Mouse (Mus musculus) cerebellum, adult 8-10 months (tissue): ENCODE measurements at regions not wholly inside any gene's neighbourhood (a gene's known extent, or its start where the extent isn't known, plus 50 kb on each side); places are given as distances from the start of the nearest gene placed in this dataset.
A peak's percentile ranks its signal among the peaks of the same experiment; 100 is the strongest.

Experiments used
- DNase-seq: peaks from one replicate; pipeline ENCODE4 v3.0.0; 2022

GRCm38 (mm10) chr2:163138688-163139385, 51.2 kb upstream of the Gtsf1l start:
- no peak for DNase-seq

- no peak for DNase-seq
Measured at GRCm38 (mm10) chr2:163142762-163143388, 55.2 kb upstream of the Gtsf1l start.

DNA sequence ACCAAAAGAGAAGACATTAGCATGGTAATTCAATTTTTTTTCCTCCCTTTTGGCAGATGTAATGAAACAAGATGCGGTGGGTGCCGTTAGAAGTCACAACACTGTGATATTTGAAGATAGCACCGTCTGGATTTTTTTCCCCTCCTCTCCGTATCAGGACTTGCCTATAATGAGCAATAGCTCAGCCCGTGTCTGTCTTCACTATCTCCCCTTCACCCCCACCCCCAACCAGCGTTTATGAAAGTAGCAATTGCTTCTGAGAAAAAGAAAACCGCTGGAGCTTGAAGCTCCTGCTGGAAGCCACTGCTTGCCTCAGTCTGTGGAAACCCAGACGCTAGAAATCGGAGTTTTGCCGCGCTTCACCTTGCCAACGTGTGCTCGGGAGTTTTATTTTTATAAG, 55.8 kb upstream of the Gtsf1l start:
- no peak for DNase-seq

DNA sequence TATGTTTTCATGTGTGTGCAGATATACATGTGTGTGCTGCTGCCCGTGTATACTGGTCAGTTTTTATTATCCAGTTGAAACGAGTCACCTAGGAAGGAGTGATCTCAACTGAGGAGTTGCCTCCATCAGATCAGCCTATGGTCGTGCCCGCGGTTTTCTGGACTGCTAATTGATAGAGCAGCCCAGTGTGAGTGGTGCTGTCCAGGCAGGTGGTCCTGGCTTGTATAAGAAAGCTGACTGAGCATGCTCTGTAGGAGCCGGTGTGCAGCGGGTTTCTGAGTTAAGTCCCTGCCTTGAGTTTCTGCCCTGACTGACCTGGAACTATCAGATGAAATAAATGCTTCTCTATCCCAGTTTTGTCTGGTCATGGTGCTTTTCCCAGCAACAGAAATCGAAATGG, 56.9 kb upstream of the Tox2 start:
- DNase-seq = no peak

DNA sequence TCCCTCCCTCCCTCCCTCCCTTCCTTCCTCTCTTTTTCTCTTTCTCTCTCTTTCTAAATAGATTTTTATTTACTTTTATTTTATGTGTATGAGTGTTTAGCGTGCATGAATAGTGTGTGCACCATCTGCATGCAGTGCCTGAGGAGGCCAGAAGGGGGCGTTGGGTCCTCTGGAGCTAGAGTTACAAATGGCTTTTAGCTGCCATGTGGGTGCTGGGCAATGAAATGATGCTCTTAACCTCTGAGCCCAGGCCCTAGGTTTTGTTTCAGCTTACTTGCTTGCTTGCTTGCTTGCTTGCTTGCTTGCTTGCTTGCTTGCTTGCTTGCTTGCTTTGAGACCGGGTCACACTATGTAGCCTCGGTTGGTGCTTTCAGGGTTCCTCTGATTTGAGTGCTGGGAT, 56.4 kb upstream of the Tox2 start:
- no peak for DNase-seq

GRCm38 (mm10) chr2:163147381-163147780, 55.5 kb upstream of the Tox2 start:
- no peak for DNase-seq

GRCm38 (mm10) chr2:163151016-163151415, 51.9 kb upstream of the Tox2 start:
- no peak for DNase-seq

- peak; percentile 9 for DNase-seq
Measured at GRCm38 (mm10) chr2:163152340-163153033, 50.4 kb upstream of the Tox2 start.
